Mouse (Mus musculus) 3T3-L1 (cell line): Measurements from ENCODE around the gene Pde3a.

ENCODE experiments used
- DNase-seq: peaks from one replicate; pipeline ENCODE4 v3.0.0-alpha.2; 2015; ENCODE audit warnings: low read depth, low spot score

Pde3a gene

GRCm38 (mm10) chr6:141248691-141249584 is at the start of gene Pde3a:
Pde3a (plus strand) TSS chr6:141249269.
- no peak for DNase-seq

GRCm38 (mm10) chr6:141200173-141200615 is 48.9 kb upstream of the Pde3a start:
- DNase-seq = no peak

GRCm38 (mm10) chr6:141207531-141207930 is 41.5 kb upstream of the Pde3a start:
- DNase-seq = no peak

- DNase-seq = no peak
Measured at GRCm38 (mm10) chr6:141208283-141208872, 40.7 kb upstream of the Pde3a start.

- DNase-seq = no peak
Measured at GRCm38 (mm10) chr6:141210021-141210420, 39.0 kb upstream of the Pde3a start.

GRCm38 (mm10) chr6:141221081-141221480 is 28.0 kb upstream of the Pde3a start:
- no peak for DNase-seq

GRCm38 (mm10) chr6:141226851-141227657 is 22.0 kb upstream of the Pde3a start:
- DNase-seq = no peak

GRCm38 (mm10) chr6:141227658-141228005 is 21.4 kb upstream of the Pde3a start:
- DNase-seq = no peak

GRCm38 (mm10) chr6:141232756-141233382 is 16.2 kb upstream of the Pde3a start:
- DNase-seq = no peak

GRCm38 (mm10) chr6:141241809-141242208 is 7.3 kb upstream of the Pde3a start:
- DNase-seq = no peak

GRCm38 (mm10) chr6:141245089-141245488 is 4.0 kb upstream of the Pde3a start:
- no peak for DNase-seq

GRCm38 (mm10) chr6:141246391-141246790 is 2.7 kb upstream of the Pde3a start:
- DNase-seq = no peak

GRCm38 (mm10) chr6:141248081-141248480 is 988 bp upstream of the Pde3a start:
- no peak for DNase-seq

- no peak for DNase-seq
Measured at GRCm38 (mm10) chr6:141249585-141250295, 671 bp downstream of the Pde3a start.

- no peak for DNase-seq
Measured at GRCm38 (mm10) chr6:141250296-141250629, 1.2 kb downstream of the Pde3a start.

GRCm38 (mm10) chr6:141250984-141251383 is 1.9 kb downstream of the Pde3a start:
- no peak for DNase-seq

- no peak for DNase-seq
Measured at GRCm38 (mm10) chr6:141252520-141252919, 3.5 kb downstream of the Pde3a start.

- DNase-seq = no peak
Measured at GRCm38 (mm10) chr6:141254956-141255355, 5.9 kb downstream of the Pde3a start.

- no peak for DNase-seq
Measured at GRCm38 (mm10) chr6:141256896-141257295, 7.8 kb downstream of the Pde3a start.

GRCm38 (mm10) chr6:141257434-141258202 is 8.5 kb downstream of the Pde3a start:
- no peak for DNase-seq
